Mouse (Mus musculus) C2C12 (cell line): Measurements from ENCODE around the gene Tfb1m. TPM values are rescaled to one million over a fixed set of nuclear protein-coding genes. Genes with fewer than 3 reads are reported as not detected.

Experiments
- H3K27me3 ChIP-seq: one replicate; pipeline ENCODE4 v1.6.1; 2011; ENCODE audit not compliant: control insufficient read depth, insufficient read depth, insufficient read length
- H3K36me3 ChIP-seq: one replicate; pipeline ENCODE4 v1.6.1; 2011; ENCODE audit not compliant: control insufficient read depth, insufficient read depth
- H3K4me3 ChIP-seq: one replicate; pipeline ENCODE4 v1.5.1; 2011; ENCODE audit warnings: mild to moderate bottlenecking, control low read depth; ENCODE audit not compliant: poor library complexity, insufficient read depth, severe bottlenecking
- H3K79me2 ChIP-seq: one replicate; pipeline ENCODE4 v1.6.1; 2011; ENCODE audit not compliant: control insufficient read depth, insufficient read depth
- H3K79me3 ChIP-seq: one replicate; pipeline ENCODE4 v1.6.1; 2011; ENCODE audit warnings: low read depth, control low read depth
- H3ac ChIP-seq: one replicate; pipeline ENCODE3; 2011; ENCODE audit warnings: low read depth; ENCODE audit not compliant: control insufficient read depth, insufficient read length
- CEBPB ChIP-seq: IDR thresholded peaks from one replicate; pipeline ENCODE4 v1.6.1; 2011; ENCODE audit warnings: low read depth, mild to moderate bottlenecking, control low read depth, moderate library complexity
- CTCF ChIP-seq: IDR thresholded peaks from one replicate; pipeline ENCODE4 v1.5.1; 2011; ENCODE audit not compliant: control insufficient read depth, insufficient read depth, insufficient read length
- FOSL1 ChIP-seq: IDR thresholded peaks from one replicate; pipeline ENCODE4 v1.8.0; 2011; ENCODE audit warnings: mild to moderate bottlenecking, low read length; ENCODE audit not compliant: poor library complexity, insufficient read depth, severe bottlenecking
- MAX ChIP-seq: IDR thresholded peaks from one replicate; pipeline ENCODE4 v1.6.1; 2011; ENCODE audit warnings: mild to moderate bottlenecking, control low read depth
- MYOD1 ChIP-seq: IDR thresholded peaks from one replicate; pipeline ENCODE4 v1.6.1; 2011; ENCODE audit warnings: low read depth; ENCODE audit not compliant: control insufficient read depth, insufficient read length
- MYOG ChIP-seq: IDR thresholded peaks from one replicate; pipeline ENCODE4 v1.6.1; 2011; ENCODE audit not compliant: control insufficient read depth, insufficient read length; ENCODE audit errors: extremely low read depth
- USF1 ChIP-seq: IDR thresholded peaks from one replicate; pipeline ENCODE4 v1.6.1; 2011; ENCODE audit warnings: low read depth, mild to moderate bottlenecking, control low read depth, moderate library complexity
- polyA plus RNA-seq: library from polyadenylated mRNA; unstranded; fragments of >200 nt; fragmentation: generic; extraction: Trizol; gene quantifications from one replicate; pipeline ENCODE4 v1.2.1, GENCODE M21; 2012; ENCODE audit warnings: missing spikeins

Tfb1m gene
- polyA plus RNA-seq, 1 experiment: 4.3 TPM

- H3K27me3 ChIP-seq: no peaks in the 10 kb centered on the region
- H3ac ChIP-seq: no peak overlapping the region
- H3K79me3 ChIP-seq: peaks cover 2% of the 10 kb centered on the region
- peaks cover 90% of the 10 kb centered on the region for H3K36me3 ChIP-seq
- no peak for TF ChIP-seq CTCF
- no peak for TF ChIP-seq FOSL1
- TF ChIP-seq MYOD1: no peak
- no peak for TF ChIP-seq MAX
- TF ChIP-seq MYOG: no peak
- no peak for TF ChIP-seq CEBPB
- H3K79me2 ChIP-seq: peaks cover 5% of the 10 kb centered on the region
- H3K4me3 ChIP-seq: no peak overlapping the region
Observed at GRCm38 (mm10) chr17:3481576-3482575, 75.7 kb downstream of the Tfb1m start.

DNA sequence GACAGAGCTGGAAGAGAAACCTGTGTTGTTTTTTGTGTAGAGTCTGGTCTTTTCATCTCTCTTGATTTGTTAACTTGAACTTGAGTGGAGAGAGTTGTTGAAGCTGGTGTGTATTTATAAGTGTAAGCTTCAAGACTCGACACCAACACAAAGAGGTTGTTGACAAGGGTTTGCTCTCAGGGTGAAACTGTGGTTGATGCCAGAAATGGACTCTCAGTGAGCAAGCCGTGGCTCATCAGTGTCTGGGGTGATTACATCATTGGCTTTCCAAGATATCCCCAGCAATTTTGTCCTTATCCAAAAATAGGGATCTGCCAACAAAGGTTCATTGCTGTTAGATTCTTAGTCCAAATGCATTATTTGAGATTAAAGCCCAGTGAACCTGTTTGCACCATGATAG lies 81.0 kb downstream of the Tfb1m start:
- TF ChIP-seq MAX: no peak
- peaks cover 70% of the 10 kb centered on the region for H3K36me3 ChIP-seq
- H3K79me3 ChIP-seq: peaks cover 2% of the 10 kb centered on the region
- H3K79me2 ChIP-seq: peaks cover 12% of the 10 kb centered on the region
- no peak overlapping the region for H3K4me3 ChIP-seq
- H3ac ChIP-seq: no peak overlapping the region
- no peaks in the 10 kb centered on the region for H3K27me3 ChIP-seq

DNA sequence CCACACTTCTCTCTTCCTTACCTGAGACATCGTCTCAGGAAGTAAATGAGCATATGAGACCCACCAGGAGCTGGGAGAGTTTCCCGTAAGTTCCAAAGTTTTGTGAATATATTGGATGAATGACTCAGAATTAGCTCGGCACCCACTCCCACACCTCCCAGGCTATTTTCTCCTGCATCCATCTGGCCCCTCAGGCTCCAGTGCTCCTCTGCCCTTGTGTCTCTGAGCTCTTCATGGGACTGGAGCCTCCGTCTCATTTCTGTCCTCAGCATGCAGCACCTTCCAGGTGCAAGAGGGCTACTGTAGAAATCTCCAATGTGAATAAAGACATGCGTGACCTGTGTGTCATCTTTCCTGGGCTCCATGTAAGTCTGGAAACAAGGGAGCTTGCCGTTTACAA lies 85.6 kb downstream of the Tfb1m start:
- Histone ChIP-seq H3K27me3 (no peaks in the 10 kb centered on the region), H3K79me3 (peaks cover 4% of the 10 kb centered on the region), H3K79me2 (peaks cover 10% of the 10 kb centered on the region), H3ac (no peak overlapping the region), H3K36me3 (peaks cover 69% of the 10 kb centered on the region), H3K4me3 (no peak overlapping the region)
- TF ChIP-seq MYOG (no peak), CTCF (no peak), USF1 (no peak), FOSL1 (no peak), MAX (no peak), CEBPB (no peak), MYOD1 (no peak)

Other genes with a start within 250 kb of the Tfb1m start
- 28.3 TPM for gene Tiam2, start 231.2 kb downstream of the Tfb1m start, polyA plus RNA-seq
- gene Cldn20, start 25.2 kb downstream of the Tfb1m start, polyA plus RNA-seq: 0.12 TPM
- gene Nox3, start 138.5 kb upstream of the Tfb1m start, polyA plus RNA-seq: not detected